Mouse (Mus musculus): ENCODE measurements at regions not wholly inside any gene's neighbourhood (a gene's known extent, or its start where the extent isn't known, plus 50 kb on each side); places are given as distances from the start of the nearest gene placed in this dataset.

GRCm38 (mm10) chrX:132800441-132800840, 888.3 kb downstream of the Pcdh19 start:
- in situ Hi-C loops (cut with MboI, MseI): no loop called here

GRCm38 (mm10) chrX:132789929-132790556, 898.7 kb downstream of the Pcdh19 start:
- in situ Hi-C loops (cut with MboI, MseI): loop anchor here (10.0 kb wide), 1 partner anchor 205 kb away; no protein-coding TSS in a partner anchor

Data from regulatory T cell (primary cell).